Mouse (Mus musculus) heart, embryonic 16.5 days (tissue): ENCODE results near the gene Dnajb9. TPM values are rescaled to one million over a fixed set of nuclear protein-coding genes. Genes with fewer than 3 reads are reported as not detected.

Experiments
- ATAC-seq: fragments of 200-750 bp; cut with Nextera tagmentation; replicated peaks from 2 replicates; pipeline ENCODE4 v1.8.0; 2017; ENCODE audit warnings: moderate number of reproducible peaks; ENCODE audit not compliant: insufficient read depth, low FRiP score; ENCODE audit errors: extremely low read depth
- H3K27ac ChIP-seq: fragments of 300-500 bp; sonication (generic); 2 replicates; pipeline ENCODE4 v1.5.1; 2014; ENCODE audit warnings: mild to moderate bottlenecking, low read length, control low read depth, moderate library complexity
- H3K27me3 ChIP-seq: fragments of 300-500 bp; sonication (generic); 2 replicates; pipeline ENCODE4 v1.6.1; 2014; ENCODE audit warnings: low read length, mixed read lengths; ENCODE audit not compliant: control insufficient read depth, insufficient read depth
- H3K36me3 ChIP-seq: fragments of 300-500 bp; sonication (generic); 2 replicates; pipeline ENCODE4 v1.6.1; 2014; ENCODE audit not compliant: control insufficient read depth, insufficient read depth
- H3K4me1 ChIP-seq: fragments of 300-500 bp; sonication (generic); 2 replicates; pipeline ENCODE4 v1.6.1; 2014; ENCODE audit warnings: low read length, mixed read lengths; ENCODE audit not compliant: control insufficient read depth, insufficient read depth
- H3K4me2 ChIP-seq: fragments of 300-500 bp; sonication (generic); 2 replicates; pipeline ENCODE4 v1.6.1; 2014; ENCODE audit warnings: low read depth, mild to moderate bottlenecking, control low read depth, low read length
- H3K4me3 ChIP-seq: fragments of 300-500 bp; sonication (generic); 2 replicates; pipeline ENCODE4 v1.5.1; 2014; ENCODE audit warnings: mild to moderate bottlenecking, control low read depth, low read length
- H3K9ac ChIP-seq: fragments of 300-500 bp; sonication (generic); 2 replicates; pipeline ENCODE4 v1.6.1; 2014; ENCODE audit warnings: low read length, control low read depth
- H3K9me3 ChIP-seq: fragments of 300-500 bp; sonication (generic); replicated peaks from 2 replicates; pipeline ENCODE4 v1.6.1; 2016; ENCODE audit warnings: low read length; ENCODE audit not compliant: control insufficient read depth
- WGBS: fragments of 180-500 bp; shearing (Covaris S2); extraction: QIAGEN DNeasy Blood & Tissue Kit; methylation state at CpG from one replicate; pipeline ENCODE4 v1.1.7; 2014; 5-methylcytosine and 5-hydroxymethylcytosine counted together
- polyA plus RNA-seq: library from polyadenylated mRNA; unstranded; fragments of >200 nt; fragmentation: Nextera tagmentation; extraction: Ambion mirVana; gene quantifications from 2 replicates; pipeline ENCODE4 v1.2.1, GENCODE M21; 2015

Gene Dnajb9
- 19.0 and 24.8 TPM in 2 replicates for polyA plus RNA-seq

DNA sequence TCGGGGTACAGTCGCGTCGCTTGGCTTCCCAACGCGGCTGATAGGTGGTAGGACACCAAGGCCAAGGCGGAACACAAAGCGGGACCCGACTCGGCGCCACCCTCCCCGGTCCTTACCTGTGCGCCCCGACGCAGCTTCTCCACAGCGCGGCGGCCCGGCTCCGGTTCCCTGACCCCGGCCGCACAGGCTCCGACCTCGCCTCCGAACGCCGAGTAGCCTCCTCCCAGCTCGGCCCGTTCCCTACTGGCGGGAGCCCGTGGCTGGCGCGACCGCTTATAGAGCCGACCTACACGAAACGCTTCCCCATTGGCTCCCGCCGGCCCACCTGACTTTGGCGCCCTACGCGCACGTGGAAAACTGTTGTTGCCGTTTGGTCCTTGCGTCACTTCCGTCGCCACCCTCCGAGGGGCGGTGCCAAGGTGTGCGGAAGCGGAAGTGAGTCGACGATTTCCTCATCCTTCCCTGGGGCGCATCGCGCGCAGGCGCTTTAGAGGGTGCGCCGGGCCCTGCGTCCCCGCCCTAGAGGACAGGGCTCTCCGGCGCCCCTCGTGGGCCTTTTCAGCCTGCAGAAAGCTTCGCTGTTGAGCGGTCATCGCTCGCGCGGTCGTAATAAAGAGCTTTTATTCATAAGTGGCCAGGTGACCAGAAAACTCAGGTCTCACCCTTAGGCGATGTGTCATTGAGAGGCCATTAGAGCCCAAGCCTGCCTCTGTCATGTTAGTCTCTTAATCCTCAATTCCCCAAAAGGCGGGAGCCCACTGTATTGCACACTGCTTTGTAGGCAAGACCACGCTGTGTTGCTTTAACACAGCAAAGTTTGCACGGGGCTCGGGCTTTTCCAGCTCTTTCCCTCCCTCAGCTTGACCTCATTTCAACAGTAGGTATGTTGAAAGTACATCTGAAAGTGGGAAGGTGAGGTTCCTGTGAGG lies at the start of gene Dnajb9:
TSS of gene Dnajb9 (minus strand) at position 503 of the 929 bp plus-strand sequence.
- no peaks in the 10 kb centered on the region for H3K9me3 ChIP-seq
- peak within 1 kb of the TSS; percentile 98 for H3K4me3 ChIP-seq
- H3K4me1 ChIP-seq, result peaks cover 2% of the 10 kb centered on the region; the same call in 1 of the 2 replicates
- ATAC-seq, result peak; percentile 99
- peak within 1 kb of the TSS; percentile 84 for H3K27ac ChIP-seq
- H3K9ac ChIP-seq, result peak within 1 kb of the TSS; percentile 96
- WGBS, result under 1% methylated on average over 77 of the region's 77 CpGs
- peaks cover 7% of the 10 kb centered on the region for H3K36me3 ChIP-seq
- H3K27me3 ChIP-seq, result no peaks in the 10 kb centered on the region
- peak within 1 kb of the TSS; percentile 86 for H3K4me2 ChIP-seq

DNA sequence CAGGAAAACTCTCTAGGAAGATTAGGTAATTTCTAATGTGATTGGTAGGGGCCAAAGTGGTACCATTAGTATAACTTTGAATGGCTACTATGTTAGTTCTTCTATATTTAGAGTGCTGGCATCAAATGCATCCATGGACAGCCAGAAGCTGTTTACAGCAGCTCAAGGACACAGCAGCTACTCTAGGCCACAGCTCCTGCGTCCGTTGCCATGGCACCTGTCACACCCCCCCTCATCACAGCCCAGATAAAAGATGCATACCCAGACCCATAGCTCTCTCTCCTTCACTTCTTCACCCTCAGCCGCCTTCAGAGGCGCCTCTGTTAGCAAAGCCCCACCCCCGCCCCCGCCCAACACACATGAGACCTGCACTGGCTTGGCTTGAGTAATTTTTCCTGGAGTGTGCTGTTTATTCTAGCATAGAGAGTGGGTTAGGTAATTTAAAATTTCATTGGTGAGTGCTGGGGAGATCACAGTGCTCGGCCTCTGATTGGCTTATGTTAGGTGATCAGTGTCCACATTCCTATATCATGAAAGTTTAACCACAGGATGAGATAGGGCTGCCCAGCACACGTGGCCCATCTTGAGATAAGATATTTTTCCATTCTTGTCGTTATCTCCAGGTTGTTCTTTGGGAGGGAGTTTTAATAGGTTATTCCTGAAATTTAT lies 38.3 kb upstream of the Dnajb9 start:
- Histone ChIP-seq H3K36me3 (no peaks in the 10 kb centered on the region), H3K4me1 (no peaks in the 10 kb centered on the region), H3K4me3 (no peak overlapping the region), H3K9me3 (no peaks in the 10 kb centered on the region), H3K27ac (no peak overlapping the region), H3K27me3 (no peaks in the 10 kb centered on the region), H3K4me2 (no peak overlapping the region), H3K9ac (no peak overlapping the region)
- 52% methylated on average over 9 of the region's 9 CpGs for WGBS
- ATAC-seq, result peak; percentile 55

DNA sequence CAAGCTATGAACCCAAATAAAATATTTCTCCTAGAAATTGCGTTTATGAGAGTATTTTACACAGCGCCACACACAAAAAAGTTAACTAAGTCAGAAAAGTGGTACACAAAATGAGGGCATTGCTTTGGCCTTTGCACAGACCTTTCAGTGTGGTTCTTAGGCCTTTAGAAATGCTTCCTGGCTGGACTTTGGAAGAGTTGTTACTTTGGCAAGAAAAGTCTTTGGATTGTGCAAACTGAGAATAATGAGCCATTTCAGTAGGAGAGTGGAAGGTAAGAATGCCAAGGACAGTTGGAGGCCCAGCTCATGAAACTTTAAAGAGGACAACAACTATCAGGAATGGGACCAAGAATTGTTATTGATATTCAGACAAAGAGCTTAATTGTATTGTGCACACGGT lies 35.6 kb upstream of the Dnajb9 start:
- Histone ChIP-seq H3K36me3 (no peaks in the 10 kb centered on the region), H3K4me3 (no peak overlapping the region), H3K27me3 (no peaks in the 10 kb centered on the region), H3K4me2 (no peak overlapping the region), H3K9ac (no peak overlapping the region), H3K27ac (no peak overlapping the region), H3K4me1 (no peaks in the 10 kb centered on the region), H3K9me3 (no peaks in the 10 kb centered on the region)
- no peak for ATAC-seq
- 77% methylated on average over 3 of the region's 3 CpGs for WGBS

DNA sequence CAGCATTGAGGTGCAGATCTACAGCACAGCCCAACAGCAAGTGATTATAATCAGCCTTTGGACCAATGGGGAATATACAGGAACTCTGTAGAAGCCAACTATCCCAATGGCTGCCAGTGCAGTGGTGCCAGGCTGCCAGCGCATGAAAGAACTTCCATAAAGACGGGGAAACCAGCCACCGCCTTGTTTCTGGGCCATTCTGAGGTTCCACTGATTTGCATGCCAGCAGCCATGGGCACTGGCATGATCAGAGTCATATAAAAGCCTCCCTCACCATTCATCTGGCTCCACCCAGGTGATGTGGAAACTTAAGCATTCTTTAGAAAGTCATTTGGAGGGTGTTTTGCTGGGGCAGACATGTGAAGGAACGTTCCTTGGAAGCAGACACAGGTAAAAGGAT lies 32.3 kb upstream of the Dnajb9 start:
- Histone ChIP-seq H3K9me3 (no peaks in the 10 kb centered on the region), H3K4me3 (no peak overlapping the region), H3K27me3 (no peaks in the 10 kb centered on the region), H3K27ac (no peak overlapping the region), H3K9ac (no peak overlapping the region), H3K36me3 (no peaks in the 10 kb centered on the region), H3K4me1 (no peaks in the 10 kb centered on the region), H3K4me2 (no peak overlapping the region)
- no peak for ATAC-seq
- WGBS, result 88% methylated on average over 4 of the region's 4 CpGs

DNA sequence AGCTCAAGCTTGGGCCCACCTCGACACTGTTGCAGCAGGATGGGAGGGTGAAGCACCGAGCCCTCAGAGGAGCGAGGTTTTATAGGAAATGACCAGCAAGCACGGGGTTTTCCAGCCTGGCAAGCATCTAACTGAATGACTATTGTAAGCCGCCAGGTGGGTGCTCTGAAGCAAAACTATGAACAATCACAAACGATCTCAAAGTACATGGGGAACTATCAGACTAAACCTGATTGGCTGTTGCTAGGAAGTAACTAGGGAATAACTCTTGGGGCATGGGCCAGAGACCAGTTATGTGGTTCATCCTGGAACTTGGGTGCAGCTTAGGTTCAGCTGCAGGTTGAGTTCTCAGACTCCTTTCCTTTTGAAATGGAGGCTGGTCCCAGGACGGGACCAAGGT lies 31.0 kb upstream of the Dnajb9 start:
- no peak overlapping the region for H3K9ac ChIP-seq
- H3K36me3 ChIP-seq, result no peaks in the 10 kb centered on the region
- H3K4me2 ChIP-seq, result no peak overlapping the region
- H3K27me3 ChIP-seq, result no peaks in the 10 kb centered on the region
- no peak for ATAC-seq
- 76% methylated on average over 7 of the region's 7 CpGs for WGBS
- H3K27ac ChIP-seq, result no peak overlapping the region
- no peak overlapping the region for H3K4me3 ChIP-seq
- H3K9me3 ChIP-seq, result no peaks in the 10 kb centered on the region
- no peaks in the 10 kb centered on the region for H3K4me1 ChIP-seq

DNA sequence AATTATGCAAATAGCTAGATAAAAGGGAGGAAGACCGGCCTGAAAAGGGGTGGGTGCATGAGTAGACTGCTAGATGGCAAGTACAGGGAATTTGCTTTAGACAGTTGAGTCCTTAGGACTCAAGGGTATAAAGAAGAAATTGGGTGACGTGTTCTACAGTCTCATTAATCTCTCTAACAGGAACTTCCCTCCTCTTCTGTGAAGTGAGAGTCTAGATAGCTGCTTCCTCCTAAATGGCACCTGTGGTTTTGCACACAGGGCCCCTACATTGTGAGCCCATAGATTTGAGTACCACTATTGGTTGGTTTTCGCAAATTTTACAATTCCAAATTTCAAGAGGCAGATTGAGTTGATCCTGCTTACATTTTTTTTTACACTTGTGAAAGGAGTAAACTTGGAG lies 14.5 kb upstream of the Dnajb9 start:
- Histone ChIP-seq H3K4me3 (no peak overlapping the region), H3K9ac (no peak overlapping the region), H3K9me3 (no peaks in the 10 kb centered on the region), H3K27ac (no peak overlapping the region), H3K4me1 (no peaks in the 10 kb centered on the region), H3K4me2 (no peak overlapping the region), H3K36me3 (no peaks in the 10 kb centered on the region), H3K27me3 (no peaks in the 10 kb centered on the region)
- no peak for ATAC-seq
- WGBS, result 64% methylated on average over 3 of the region's 3 CpGs

DNA sequence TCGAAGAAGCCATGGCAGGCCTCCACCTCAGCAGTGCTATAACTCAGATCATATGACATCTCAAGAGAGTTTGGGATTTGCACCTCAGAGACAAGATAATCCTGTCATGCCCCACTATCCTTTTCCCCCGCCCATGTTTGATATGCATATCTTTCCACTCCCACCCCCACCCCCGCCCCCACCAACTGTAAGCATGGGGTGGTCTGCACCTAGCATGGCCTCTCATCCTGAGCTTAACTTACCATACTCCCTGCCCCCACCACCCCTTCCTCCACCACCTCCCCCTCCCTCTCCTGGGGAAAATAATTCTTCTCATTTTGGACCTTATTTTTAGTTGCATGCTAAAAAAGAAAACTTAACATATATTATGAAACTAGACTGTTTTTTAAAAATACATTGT lies 12.9 kb upstream of the Dnajb9 start:
- no peak overlapping the region for H3K9ac ChIP-seq
- no peaks in the 10 kb centered on the region for H3K9me3 ChIP-seq
- no peak overlapping the region for H3K27ac ChIP-seq
- H3K36me3 ChIP-seq, result no peaks in the 10 kb centered on the region
- 58% methylated on average over 3 of the region's 3 CpGs for WGBS
- no peak overlapping the region for H3K4me2 ChIP-seq
- H3K4me1 ChIP-seq, result no peaks in the 10 kb centered on the region
- H3K4me3 ChIP-seq, result no peak overlapping the region
- no peaks in the 10 kb centered on the region for H3K27me3 ChIP-seq
- no peak for ATAC-seq

DNA sequence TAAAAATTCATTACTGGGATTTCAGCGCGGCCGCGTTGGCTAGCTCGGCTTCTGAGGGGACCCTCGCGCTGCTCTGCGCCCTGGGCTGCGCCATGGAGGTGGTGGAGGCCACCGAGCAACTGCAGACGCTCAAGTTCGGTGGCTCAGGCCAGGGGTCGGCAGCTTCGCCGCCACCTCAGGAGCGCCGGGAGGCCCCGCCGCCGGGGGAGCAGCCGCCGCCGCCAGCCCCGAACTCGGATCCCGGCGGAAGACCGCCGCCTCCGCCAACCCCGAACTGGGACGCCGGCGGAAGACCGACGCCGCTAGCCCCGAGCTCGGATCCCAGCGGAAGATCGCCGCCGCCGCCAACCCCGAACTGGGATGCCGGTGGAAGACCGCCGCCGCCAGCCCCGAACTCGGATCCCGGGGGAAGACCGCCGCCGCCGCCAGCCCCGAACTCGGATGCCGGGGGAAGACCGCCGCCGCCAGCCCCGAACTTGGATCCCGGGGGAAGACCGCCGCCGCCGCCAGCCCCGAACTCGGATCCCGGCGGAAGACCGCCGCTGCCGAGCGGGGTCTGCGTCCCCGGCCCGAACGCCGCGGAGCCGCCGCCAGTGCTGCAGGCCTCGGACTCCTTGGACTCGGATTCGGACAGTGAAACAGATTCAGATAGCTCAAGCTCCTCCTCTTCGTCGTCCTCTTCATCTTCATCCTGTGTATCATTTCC lies 11.7 kb upstream of the Dnajb9 start:
- H3K27me3 ChIP-seq, result no peaks in the 10 kb centered on the region
- peak overlapping the region; percentile 74 for H3K4me3 ChIP-seq
- WGBS, result 2% methylated on average over 80 of the region's 89 CpGs
- H3K4me2 ChIP-seq, result peak overlapping the region; percentile 94
- H3K36me3 ChIP-seq, result no peaks in the 10 kb centered on the region
- H3K9ac ChIP-seq, result peak overlapping the region; percentile 81
- peak; percentile 23; the same call in 1 of the 2 replicates for ATAC-seq
- H3K9me3 ChIP-seq, result no peaks in the 10 kb centered on the region
- no peaks in the 10 kb centered on the region for H3K4me1 ChIP-seq
- H3K27ac ChIP-seq, result no peak overlapping the region
